Mouse (Mus musculus): ENCODE results near the gene Eif2b4.

Gene Eif2b4

GRCm38 (mm10) chr5:31200327-31200768 is 7.1 kb upstream of the Eif2b4 start:
- in situ Hi-C loops (cut with MboI, MseI): no loop called here

- in situ Hi-C loops (cut with MboI, MseI): loop anchor here in 1 of 2 experiments (10.0 kb wide), 1 partner anchor 295 kb away; the partner anchor contains the start of gene Ost4
These were observed 6.7 kb upstream of the Eif2b4 start for GRCm38 (mm10) chr5:31199893-31200292.

GRCm38 (mm10) chr5:31199321-31199892 is 6.2 kb upstream of the Eif2b4 start:
- in situ Hi-C loops (cut with MboI, MseI): loop anchor here in 1 of 2 experiments (10.0 kb wide), 1 partner anchor 295 kb away; the partner anchor contains the start of gene Ost4

- in situ Hi-C loops (cut with MboI, MseI): loop anchor here in 1 of 2 experiments (10.0 kb wide), 1 partner anchor 294 kb away; the partner anchor contains the start of gene Ost4
These were observed 5.5 kb upstream of the Eif2b4 start for GRCm38 (mm10) chr5:31198616-31199320.

- in situ Hi-C loops (cut with MboI, MseI): loop anchor here in 1 of 2 experiments (10.0 kb wide), 1 partner anchor 293 kb away; the partner anchor contains the start of gene Ost4
These were observed 4.9 kb upstream of the Eif2b4 start for GRCm38 (mm10) chr5:31198170-31198569.

GRCm38 (mm10) chr5:31197072-31197471 is 3.8 kb upstream of the Eif2b4 start:
- in situ Hi-C loops (cut with MboI, MseI): loop anchor here in 1 of 2 experiments (10.0 kb wide), 1 partner anchor 292 kb away; the partner anchor contains the start of gene Ost4

GRCm38 (mm10) chr5:31196207-31196606 is 3.0 kb upstream of the Eif2b4 start:
- in situ Hi-C loops (cut with MboI, MseI): loop anchor here in 1 of 2 experiments (10.0 kb wide), 1 partner anchor 291 kb away; the partner anchor contains the start of gene Ost4

GRCm38 (mm10) chr5:31195671-31196070 is 2.4 kb upstream of the Eif2b4 start:
- in situ Hi-C loops (cut with MboI, MseI): loop anchor here in 1 of 2 experiments (10.0 kb wide), 1 partner anchor 291 kb away; the partner anchor contains the start of gene Ost4

- in situ Hi-C loops (cut with MboI, MseI): loop anchor here in 1 of 2 experiments (5.0 to 10.0 kb wide), 2 partner anchors 98 to 290 kb away; partner anchors contain the start of genes Ift172 and Ost4
These were observed 1.6 kb upstream of the Eif2b4 start for GRCm38 (mm10) chr5:31194486-31195485.

- in situ Hi-C loops (cut with MboI, MseI): loop anchor here in 1 of 2 experiments (5.0 to 10.0 kb wide), 2 partner anchors 99 to 289 kb away; partner anchors contain the start of genes Ift172 and Ost4
These were observed 526 bp upstream of the Eif2b4 start for GRCm38 (mm10) chr5:31193631-31194281.

GRCm38 (mm10) chr5:31192045-31192938 is 938 bp downstream of the Eif2b4 start:
- in situ Hi-C loops (cut with MboI, MseI): loop anchor here in 1 of 2 experiments (5.0 to 10.0 kb wide), 2 partner anchors 100 to 287 kb away; partner anchors contain the start of genes Ift172 and Ost4

GRCm38 (mm10) chr5:31190201-31190600 is 3.0 kb downstream of the Eif2b4 start:
- in situ Hi-C loops (cut with MboI, MseI): loop anchor here in 1 of 2 experiments (5.0 to 10.0 kb wide), 2 partner anchors 102 to 285 kb away; partner anchors contain the start of genes Ift172 and Ost4

GRCm38 (mm10) chr5:31188223-31188840 is 4.9 kb downstream of the Eif2b4 start:
- in situ Hi-C loops (cut with MboI, MseI): no loop called here

- in situ Hi-C loops (cut with MboI, MseI): no loop called here
These were observed 9.6 kb downstream of the Eif2b4 start for GRCm38 (mm10) chr5:31183678-31184077.

GRCm38 (mm10) chr5:31181183-31181770 is 12.0 kb downstream of the Eif2b4 start:
- in situ Hi-C loops (cut with MboI, MseI): no loop called here

- in situ Hi-C loops (cut with MboI, MseI): no loop called here
These were observed 13.2 kb downstream of the Eif2b4 start, which contains the start of the genes Gm29609 and Gtf3c2 for GRCm38 (mm10) chr5:31179766-31180630. Gm29609 (minus strand) TSS chr5:31179911. Gtf3c2 (minus strand) TSS chr5:31180144.

- in situ Hi-C loops (cut with MboI, MseI): no loop called here
These were observed 13.9 kb downstream of the Eif2b4 start for GRCm38 (mm10) chr5:31179301-31179765.

Measured in T-helper 17 cell (primary cell).